Mouse (Mus musculus) liver, postnatal 0 days (tissue): ENCODE measurements around the gene Olfr640.

Experiments
- CTCF ChIP-seq: sonication (generic); IDR thresholded peaks from 2 replicates; pipeline ENCODE4 v1.5.1; 2016; ENCODE audit warnings: antibody characterized with exemption, low read depth
- EP300 ChIP-seq: IDR thresholded peaks from 2 replicates; pipeline ENCODE4 v1.6.1; 2016; ENCODE audit warnings: antibody characterized with exemption, low read depth, mild to moderate bottlenecking

GRCm38 (mm10) chr7:104061345-104061744, 36.0 kb upstream of the Olfr640 start, which contains the start of gene 4930516K23Rik:
- TF ChIP-seq CTCF (no peak), EP300 (no peak)
